15 mouse cellular contexts compared by ENCODE assay signal in the genomic region with DNA sequence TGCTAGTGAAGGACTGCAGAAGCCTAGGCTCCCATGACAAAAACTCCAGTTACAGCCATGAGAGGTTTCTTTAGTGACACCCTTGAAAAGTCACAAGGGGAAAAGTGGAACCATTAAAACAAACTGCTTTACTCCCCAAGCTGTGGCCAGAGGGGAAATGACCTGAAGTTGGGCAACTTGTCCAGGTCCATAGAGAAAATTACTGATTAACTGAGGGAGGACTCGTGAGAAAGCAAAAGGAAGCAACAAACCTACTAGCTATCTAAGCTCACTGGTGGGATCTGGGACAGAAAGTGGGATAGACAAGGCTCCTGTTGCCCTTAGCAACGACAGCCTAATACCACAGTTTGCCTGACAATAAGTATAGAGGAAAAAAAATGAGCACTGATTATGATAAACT. TPM values are rescaled to one million over a fixed set of nuclear protein-coding genes. Genes with fewer than 3 reads are reported as not detected.
DNase-seq lines count a peak whose midpoint lies in the region; ATAC-seq and TF ChIP-seq lines count a peak whose summit lies in the region.
"Had no signal": no experiment of that assay in that cellular context is flagged by ENCODE, and none has a peak within 500 bp of the region (broad histone marks: within the 10 kb centered on the region; RNA-seq: fewer than 3 reads in every experiment).

No protein-coding gene starts in this region.

- TF ChIP-seq CTCF in lung, postnatal 0 days (IDR thresholded peaks at IDR 0.05), result no peak

- H3K4me3 ChIP-seq in lung, postnatal 0 days (ENCODE audit: low read depth, low read length), result no peak overlapping the region
- no peak overlapping the region for H3K4me3 ChIP-seq in liver, embryonic 12.5 days
- H3K4me3 ChIP-seq in midbrain, embryonic 11.5 days (ENCODE audit: low read depth, low read length), result no peak overlapping the region
- H3K4me3 ChIP-seq: forebrain, embryonic 13.5 days; hindbrain, embryonic 13.5 days; megakaryocyte, embryonic 14.5 days; neural tube, embryonic 15.5 days had no signal

- WGBS in lung, postnatal 0 days, result 43% methylated on average over 2 of the region's 2 CpGs
- 33% methylated on average over 2 of the region's 2 CpGs for WGBS in liver, embryonic 12.5 days (ENCODE audit: insufficient replicate concordance)
- 74% methylated on average over 2 of the region's 2 CpGs for WGBS in midbrain, embryonic 11.5 days

- intact Hi-C loops in left cerebral cortex, postnatal 25 days (cut with DNase I), result no loop called here

- 0 out of 2 replicates have a peak, but pooled peaks have one; percentile 24 for TF ChIP-seq EP300 in lung, postnatal 0 days (IDR thresholded peaks at IDR 0.05)

- no peak overlapping the region for H3K4me2 ChIP-seq in lung, postnatal 0 days (replicated peaks; ENCODE audit: low read depth, low read length)
- no peak overlapping the region for H3K4me2 ChIP-seq in liver, embryonic 12.5 days
- no peak overlapping the region for H3K4me2 ChIP-seq in midbrain, embryonic 11.5 days
- H3K4me2 ChIP-seq: forebrain, embryonic 13.5 days; hindbrain, embryonic 13.5 days; neural tube, embryonic 15.5 days had no signal

- H3K9ac ChIP-seq in lung, postnatal 0 days (replicated peaks; ENCODE audit: low read depth), result no peak overlapping the region
- no peak overlapping the region for H3K9ac ChIP-seq in liver, embryonic 12.5 days
- H3K9ac ChIP-seq in midbrain, embryonic 11.5 days (ENCODE audit: low read length), result no peak overlapping the region
- H3K9ac ChIP-seq: forebrain, embryonic 13.5 days; hindbrain, embryonic 13.5 days; neural tube, embryonic 15.5 days had no signal

- peaks cover 53% of the 10 kb centered on the region for H3K4me1 ChIP-seq in lung, postnatal 0 days (ENCODE audit: insufficient read depth, low read depth, low read length)
- H3K4me1 ChIP-seq in liver, embryonic 12.5 days, result peaks cover 62% of the 10 kb centered on the region
- peaks cover 4% of the 10 kb centered on the region for H3K4me1 ChIP-seq in midbrain, embryonic 11.5 days (ENCODE audit: control insufficient read depth, insufficient read depth, low read length)

- no peak for ATAC-seq in lung, postnatal 0 days
- ATAC-seq in liver, embryonic 12.5 days, result no peak
- no peak for ATAC-seq in midbrain, embryonic 11.5 days (ENCODE audit: low FRiP score)
- ATAC-seq: forebrain, embryonic 13.5 days had no signal

- peak overlapping the region; percentile 58 for H3K27ac ChIP-seq in lung, postnatal 0 days (ENCODE audit: low read length)
- H3K27ac ChIP-seq in liver, embryonic 12.5 days, result peak overlapping the region; percentile 57
- no peak overlapping the region for H3K27ac ChIP-seq in midbrain, embryonic 11.5 days (ENCODE audit: low read depth, low read length)
- H3K27ac ChIP-seq: forebrain, embryonic 13.5 days; hindbrain, embryonic 13.5 days; neural tube, embryonic 15.5 days had no signal

- H3K27me3 ChIP-seq in lung, postnatal 0 days (replicated peaks; ENCODE audit: insufficient read depth, low read length), result no peaks in the 10 kb centered on the region
- H3K27me3 ChIP-seq in liver, embryonic 12.5 days (replicated peaks), result peaks cover 9% of the 10 kb centered on the region
- peaks cover 4% of the 10 kb centered on the region for H3K27me3 ChIP-seq in midbrain, embryonic 11.5 days (ENCODE audit: control insufficient read depth, insufficient read depth, low read length)

- DNase-seq in kidney, adult 11 months, result peak; percentile 40
- no peak for DNase-seq in kidney, postnatal 4 days
- DNase-seq in lung, postnatal 0 days (ENCODE audit: low spot score), result peak; percentile 70
- no peak for DNase-seq in lung, postnatal 14 days
- peak; percentile 71 for DNase-seq in yolk sac, embryonic 10.5 days (ENCODE audit: low spot score)
- DNase-seq in left cerebral cortex, postnatal 25 days (ENCODE audit: low spot score in 2 of 2), result no peak
- DNase-seq in midbrain, embryonic 11.5 days (ENCODE audit: low spot score, missing footprints), result no peak
- DNase-seq: adrenal gland, adult 2 months; cerebellum, adult 18-20 months; retina, postnatal 1 day had no signal

- no peaks in the 10 kb centered on the region for H3K9me3 ChIP-seq in lung, postnatal 0 days (ENCODE audit: low read length)
- no peaks in the 10 kb centered on the region for H3K9me3 ChIP-seq in liver, embryonic 12.5 days (replicated peaks)
- no peaks in the 10 kb centered on the region for H3K9me3 ChIP-seq in midbrain, embryonic 11.5 days (ENCODE audit: control insufficient read depth, low read length)
- H3K9me3 ChIP-seq: forebrain, embryonic 13.5 days; hindbrain, embryonic 13.5 days; megakaryocyte, embryonic 14.5 days; neural tube, embryonic 15.5 days had no signal

- H3K36me3 ChIP-seq in lung, postnatal 0 days (ENCODE audit: insufficient read depth, low read length), result no peaks in the 10 kb centered on the region
- H3K36me3 ChIP-seq in liver, embryonic 12.5 days, result 0 out of 2 replicates have a peak, but pooled peaks cover 3% of the 10 kb centered on the region
- H3K36me3 ChIP-seq in midbrain, embryonic 11.5 days (ENCODE audit: control insufficient read depth, insufficient read depth, low read length), result no peaks in the 10 kb centered on the region
- H3K36me3 ChIP-seq: hindbrain, embryonic 13.5 days; neural tube, embryonic 15.5 days had no signal

RNA-seq across cellular contexts. Expression of a gene that starts 4.7 kb away (rescaled TPM):
- polyA plus RNA-seq in lung, postnatal 0 days (2015; fragmentation: Nextera tagmentation; extraction: Ambion mirVana), result 228 and 265 TPM in 2 replicates
- 52.9 and 54.7 TPM in 2 replicates for polyA plus RNA-seq in liver, embryonic 12.5 days (2016; fragmentation: Nextera tagmentation; extraction: Ambion mirVana)
- total RNA-seq in left cerebral cortex, postnatal 25 days (2021), result 10 to 100 TPM; 81.1 to 89.5 TPM
- 71.2 and 77.6 TPM in 2 replicates for polyA plus RNA-seq in midbrain, embryonic 11.5 days (2014; fragmentation: Nextera tagmentation; extraction: Ambion mirVana)

RNA-seq across cellular contexts. Expression of a gene that starts 49.4 kb away (rescaled TPM):
- polyA plus RNA-seq in lung, postnatal 0 days (2015; fragmentation: Nextera tagmentation; extraction: Ambion mirVana), result 1.4 and 1.8 TPM in 2 replicates
- polyA plus RNA-seq in liver, embryonic 12.5 days (2016; fragmentation: Nextera tagmentation; extraction: Ambion mirVana), result 1.0 and 1.2 TPM in 2 replicates
- total RNA-seq in left cerebral cortex, postnatal 25 days (2021), result under 1 TPM; 0.32 to 0.37 TPM
- polyA plus RNA-seq in midbrain, embryonic 11.5 days (2014; fragmentation: Nextera tagmentation; extraction: Ambion mirVana), result 0.37 and 0.41 TPM in 2 replicates

Comparison
In these comparisons a context has a peak if more than half of its experiments do, and no peak if none do; other contexts are left out.
1. DNase-seq: peak in kidney, adult 11 months (single experiment), lung, postnatal 0 days (single experiment) and yolk sac, embryonic 10.5 days (single experiment); none in kidney, postnatal 4 days (0 of 2), lung, postnatal 14 days (single experiment), left cerebral cortex, postnatal 25 days (0 of 2) and midbrain, embryonic 11.5 days (single experiment).